Mouse (Mus musculus) B cell, adult 2 months (primary cell): Measurements from ENCODE around the gene Hephl1.
"Not testable (repeated sequence)": the region's sequence is repeated elsewhere in the genome, so short reads cannot be mapped to it uniquely, and the experiment has no call there.

Experiments
- DNase-seq, 2 experiments: peaks; one replicate each; pipeline ENCODE4 v3.0.0; 2022

Hephl1 gene

GRCm38 (mm10) chr9:15112008-15112407, at the start of gene Hephl1:
Gene Hephl1, minus strand, starts transcription at chr9:15112108.
- DNase-seq: no peak

GRCm38 (mm10) chr9:15149246-15149926, 37.5 kb upstream of the Hephl1 start:
- DNase-seq: no peak

GRCm38 (mm10) chr9:15140546-15140945, 28.6 kb upstream of the Hephl1 start:
- no peak for DNase-seq

GRCm38 (mm10) chr9:15125897-15126296, 14.0 kb upstream of the Hephl1 start:
- DNase-seq: no peak

GRCm38 (mm10) chr9:15122431-15122830, 10.5 kb upstream of the Hephl1 start:
- DNase-seq: no peak

- no peak for DNase-seq
Measured at GRCm38 (mm10) chr9:15120841-15121358, 9.0 kb upstream of the Hephl1 start.

- no peak for DNase-seq
Measured at GRCm38 (mm10) chr9:15120209-15120608, 8.3 kb upstream of the Hephl1 start.

DNA sequence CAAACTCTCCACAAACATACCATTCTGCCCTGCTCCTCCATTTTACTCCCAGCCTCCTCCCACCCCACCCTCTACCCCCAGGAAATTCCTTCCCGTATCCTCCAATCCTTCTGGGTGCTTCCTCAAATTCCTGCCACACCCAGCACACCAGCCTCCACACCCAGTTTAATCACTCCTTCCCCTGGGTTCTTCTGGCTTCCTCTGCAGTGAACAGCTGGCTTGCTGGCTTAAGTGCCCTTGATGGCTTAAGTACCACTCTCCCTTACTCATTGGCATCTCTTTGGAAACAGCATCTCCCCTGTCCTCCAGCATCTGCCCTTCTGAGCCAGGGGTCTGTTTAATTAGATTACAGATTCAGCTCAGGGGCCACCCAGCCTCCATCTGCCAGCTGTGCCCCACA, 7.6 kb upstream of the Hephl1 start:
- DNase-seq: no peak

GRCm38 (mm10) chr9:15116165-15116564, 4.3 kb upstream of the Hephl1 start:
- no peak for DNase-seq

DNA sequence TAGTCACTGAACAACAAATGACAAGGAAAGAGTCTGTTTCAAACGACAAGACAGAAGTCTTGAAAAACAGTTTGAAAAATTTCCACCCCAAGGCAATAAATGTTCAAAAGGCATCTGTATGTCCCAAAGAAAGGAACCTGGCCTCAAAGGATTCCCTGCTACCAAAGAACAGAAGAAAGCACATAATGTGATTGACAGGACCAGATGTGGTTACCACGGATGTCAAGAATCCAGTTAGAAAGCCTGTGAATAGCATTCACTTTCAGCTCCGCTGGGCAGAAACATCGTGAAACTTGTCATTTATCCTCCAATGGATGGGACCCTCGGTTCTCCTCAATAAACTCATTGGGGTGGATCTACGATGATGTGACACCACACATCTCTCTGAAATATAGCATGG, 2.2 kb upstream of the Hephl1 start:
- DNase-seq: no peak

DNA sequence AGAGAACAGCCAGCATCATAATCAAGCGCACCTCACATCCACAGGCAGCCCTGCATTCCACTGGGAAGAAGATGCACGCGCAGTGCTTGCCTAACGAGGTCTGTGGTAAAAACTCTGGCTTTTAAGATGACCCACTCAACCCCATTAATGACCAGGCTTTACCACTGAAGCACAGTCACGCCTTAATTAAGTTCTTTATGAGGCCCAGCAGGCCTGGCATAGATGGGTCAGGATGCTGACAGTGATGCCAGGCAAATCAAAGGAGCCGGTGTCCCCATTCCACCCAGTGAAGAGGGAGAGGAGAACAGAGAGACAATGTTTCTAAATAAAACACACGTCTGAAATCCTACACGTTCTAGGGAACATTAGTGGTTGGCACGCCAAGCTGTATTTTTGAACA, 3.8 kb downstream of the Hephl1 start:
- DNase-seq: no peak

- DNase-seq: no peak
Measured at GRCm38 (mm10) chr9:15105136-15105535, 6.8 kb downstream of the Hephl1 start.

DNA sequence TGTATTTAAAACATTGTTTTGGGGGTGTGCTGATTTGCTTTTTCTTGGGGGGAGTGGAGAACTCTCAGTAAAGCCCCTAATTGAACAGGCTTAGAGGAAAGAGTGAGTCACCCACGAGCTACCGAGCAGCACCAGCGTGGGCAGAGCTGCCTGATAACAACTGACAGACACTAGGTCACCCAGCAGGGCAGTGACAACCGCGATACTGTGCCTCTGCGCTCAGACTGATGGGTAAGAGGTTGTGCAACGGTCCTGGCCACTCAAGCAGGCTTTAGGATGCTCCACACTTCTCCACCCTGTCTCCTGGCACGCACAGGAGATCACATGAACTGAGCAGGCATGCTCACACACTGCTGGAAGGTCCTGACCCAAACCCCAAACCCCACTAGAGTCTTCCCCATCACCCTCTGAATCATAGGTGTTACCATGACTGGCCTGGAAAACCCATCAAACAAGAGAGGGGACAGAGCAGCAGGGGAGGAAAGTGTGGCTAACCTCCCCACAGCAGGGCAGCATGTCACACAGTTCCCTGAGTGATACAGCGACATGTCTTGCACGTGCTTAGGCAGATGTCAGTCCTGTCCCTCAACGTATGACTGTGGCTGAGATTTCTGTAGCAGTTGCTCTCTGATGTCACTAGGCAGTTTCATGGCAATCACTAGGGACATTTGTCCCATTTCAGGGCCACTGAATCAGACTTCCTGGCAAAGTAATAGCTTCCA, 8.2 kb downstream of the Hephl1 start:
- no peak for DNase-seq

GRCm38 (mm10) chr9:15101531-15102161, 10.3 kb downstream of the Hephl1 start:
- no peak for DNase-seq

DNA sequence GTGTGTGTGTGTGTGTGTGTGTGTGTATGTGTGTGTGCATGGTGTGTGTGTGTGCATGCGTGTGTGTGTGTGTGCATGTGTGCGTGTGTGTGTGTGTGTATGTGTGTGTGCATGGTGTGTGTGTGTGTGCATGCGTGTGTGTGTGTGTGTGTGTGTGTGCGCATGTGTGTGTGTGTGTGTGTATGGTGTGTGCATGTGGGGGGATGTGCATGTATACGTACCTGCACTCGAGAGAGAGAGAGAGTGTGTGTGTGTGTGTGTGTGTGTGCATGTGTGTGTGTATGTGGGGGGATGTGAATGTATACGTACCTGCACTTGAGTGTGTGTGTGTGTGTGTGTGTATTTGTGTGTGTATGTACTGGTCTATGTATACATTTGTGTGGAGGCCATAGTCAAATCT, 13.5 kb downstream of the Hephl1 start:
- not testable (repeated sequence) for DNase-seq

- no peak for DNase-seq
Measured at GRCm38 (mm10) chr9:15097172-15097571, 14.7 kb downstream of the Hephl1 start.

DNA sequence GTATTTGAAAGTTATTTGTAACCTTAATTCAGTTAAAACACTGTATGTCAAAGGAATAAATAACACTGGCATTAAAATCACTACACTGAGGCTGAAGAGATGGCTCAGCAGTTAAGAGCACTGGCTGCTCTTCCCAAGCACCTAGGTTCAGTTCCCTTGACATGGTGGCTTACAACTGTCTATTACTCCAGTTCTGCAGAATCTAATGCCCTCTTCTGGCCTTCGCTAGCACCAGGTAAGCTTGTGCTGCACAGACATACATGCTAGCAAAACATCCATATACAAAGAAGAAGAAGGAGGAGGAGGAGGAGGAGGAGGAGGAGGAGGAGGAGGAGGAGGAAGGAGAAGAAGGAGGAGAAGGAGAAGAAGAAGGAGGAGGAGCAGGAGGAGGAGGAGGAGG, 15.7 kb downstream of the Hephl1 start:
- no peak for DNase-seq

DNA sequence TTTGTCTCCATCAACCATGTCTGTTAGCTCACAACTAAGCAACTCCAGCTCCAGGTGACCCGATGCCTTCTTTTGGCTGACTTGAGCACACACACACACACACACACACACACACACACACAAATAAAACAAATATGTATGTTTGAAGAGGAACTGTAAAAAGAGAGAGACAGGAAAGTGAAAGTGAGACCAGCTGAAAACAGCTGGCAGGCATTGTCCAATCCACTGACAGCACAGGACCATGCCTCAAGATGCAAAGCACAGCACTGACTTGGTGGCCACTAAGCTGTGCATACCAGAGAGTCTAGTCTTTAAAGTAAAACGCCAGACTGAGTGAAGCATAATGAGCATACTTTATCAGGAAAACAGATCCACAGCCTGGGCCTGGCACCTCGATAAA, 16.7 kb downstream of the Hephl1 start:
- DNase-seq: no peak

DNA sequence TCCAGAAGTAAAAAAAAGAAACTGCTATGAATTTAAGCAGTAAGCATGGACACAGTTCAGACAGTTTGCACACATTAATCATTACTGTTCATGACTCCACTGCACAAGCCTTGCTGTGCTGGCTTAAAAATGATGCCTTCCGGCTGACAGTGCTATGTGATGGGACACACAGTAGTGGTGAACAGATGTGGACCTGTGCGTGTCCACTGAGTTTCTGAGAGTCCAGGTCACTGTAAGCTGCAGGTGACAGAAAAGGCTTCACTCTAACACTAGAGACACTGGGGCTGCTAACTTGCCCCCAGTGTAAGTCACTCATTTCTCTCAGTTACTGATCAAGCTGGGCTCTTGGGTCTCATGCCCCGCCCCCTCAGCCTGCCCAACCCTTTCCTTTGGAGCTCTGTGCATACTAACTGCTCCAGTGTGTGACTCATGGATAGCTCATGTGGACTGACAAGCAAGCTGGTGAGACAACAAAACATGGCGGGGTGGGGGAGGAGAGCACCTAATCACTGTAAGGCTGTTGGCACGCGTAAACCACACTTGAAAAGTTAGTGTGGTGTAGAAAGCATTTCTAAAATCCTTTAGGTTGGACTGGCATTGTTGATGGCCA, 43.1 kb downstream of the Hephl1 start:
- no peak for DNase-seq

- no peak for DNase-seq
Measured at GRCm38 (mm10) chr9:15067995-15068685, 43.8 kb downstream of the Hephl1 start.

GRCm38 (mm10) chr9:15064176-15064575, 47.7 kb downstream of the Hephl1 start:
- no peak for DNase-seq

DNA sequence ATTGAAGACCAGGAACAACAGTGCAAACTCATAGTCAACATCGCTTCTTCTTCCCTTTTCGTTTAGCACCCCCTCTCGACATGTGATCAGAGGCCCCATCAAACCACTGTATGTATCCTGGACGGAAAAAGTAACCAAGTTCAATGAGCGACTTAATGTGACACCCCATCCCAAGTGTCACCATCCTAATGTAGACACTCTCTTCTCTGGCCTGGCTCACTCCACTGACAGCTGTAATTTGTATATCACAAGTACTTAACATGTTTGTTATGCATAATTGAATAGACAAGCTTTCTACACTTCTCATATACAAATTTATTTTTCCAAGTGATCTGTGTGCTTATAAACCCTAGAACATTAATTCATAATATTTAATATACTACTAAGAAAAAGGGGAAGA, 51.1 kb downstream of the Hephl1 start:
- DNase-seq: no peak

DNA sequence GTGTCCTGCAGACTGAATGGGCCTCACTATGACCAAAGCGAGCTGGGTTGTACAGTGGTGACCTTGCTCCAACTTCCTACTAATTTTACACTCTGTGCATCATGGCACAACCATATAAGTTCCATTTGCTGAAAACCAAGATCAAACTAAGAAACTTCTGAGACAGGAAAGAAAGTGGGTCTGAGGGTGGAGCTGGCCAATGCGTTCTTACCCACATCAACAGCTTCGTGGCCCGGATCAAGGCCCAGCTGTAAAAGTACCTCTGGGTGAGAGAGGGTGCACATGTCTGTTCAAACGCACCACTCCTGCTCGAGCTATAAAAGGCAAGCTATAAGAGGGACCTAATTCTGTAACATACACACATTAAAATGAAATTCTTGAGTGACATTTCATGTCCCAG, 51.9 kb downstream of the Hephl1 start:
- no peak for DNase-seq
